Mouse (Mus musculus) limb, embryonic 15.5 days (tissue): ENCODE results near the gene Adamtsl3. TPM values are rescaled to one million over a fixed set of nuclear protein-coding genes. Genes with fewer than 3 reads are reported as not detected.
A peak's percentile ranks its signal among the peaks of the same experiment; 100 is the strongest.

Source experiments
- ATAC-seq: fragments of 200-750 bp; cut with Nextera tagmentation; 2 replicates; pipeline ENCODE4 v1.8.0; 2017; ENCODE audit warnings: low read depth, moderate TSS enrichment; ENCODE audit not compliant: insufficient number of reproducible peaks, low FRiP score, low TSS enrichment
- H3K27ac ChIP-seq: fragments of 300-500 bp; sonication (generic); 2 replicates; pipeline ENCODE4 v1.5.1; 2015; ENCODE audit warnings: moderate library complexity, mild to moderate bottlenecking, inconsistent platforms
- H3K27me3 ChIP-seq: fragments of 300-500 bp; sonication (generic); 2 replicates; pipeline ENCODE4 v1.6.1; 2015; ENCODE audit warnings: inconsistent platforms
- H3K36me3 ChIP-seq: fragments of 300-500 bp; sonication (generic); 2 replicates; pipeline ENCODE4 v1.6.1; 2015; ENCODE audit warnings: inconsistent platforms
- H3K4me1 ChIP-seq: fragments of 300-500 bp; sonication (generic); 2 replicates; pipeline ENCODE4 v1.6.1; 2015; ENCODE audit warnings: inconsistent platforms
- H3K4me2 ChIP-seq: fragments of 300-500 bp; sonication (generic); 2 replicates; pipeline ENCODE4 v1.6.1; 2015; ENCODE audit warnings: mild to moderate bottlenecking, inconsistent platforms
- H3K4me3 ChIP-seq: fragments of 300-500 bp; sonication (generic); 2 replicates; pipeline ENCODE4 v1.5.1; 2015; ENCODE audit warnings: mild to moderate bottlenecking, inconsistent platforms
- H3K9ac ChIP-seq: fragments of 300-500 bp; sonication (generic); 2 replicates; pipeline ENCODE4 v1.6.1; 2015; ENCODE audit warnings: inconsistent platforms
- H3K9me3 ChIP-seq: fragments of 300-500 bp; sonication (generic); 2 replicates; pipeline ENCODE4 v1.6.1; 2016; ENCODE audit warnings: inconsistent platforms
- WGBS: fragments of 180-500 bp; shearing (Covaris S2); methylation state at CpG from one replicate; pipeline ENCODE4 v1.1.7; 2015; 5-methylcytosine and 5-hydroxymethylcytosine counted together
- polyA plus RNA-seq: library from polyadenylated mRNA; unstranded; fragments of >200 nt; fragmentation: Nextera tagmentation; extraction: Ambion mirVana; gene quantifications from 2 replicates; pipeline ENCODE4 v1.2.1, GENCODE M21; 2015

Gene Adamtsl3
- polyA plus RNA-seq, 1 experiment from 2014 or later: 7.5 TPM

- Histone ChIP-seq H3K27ac (0 out of 2 replicates have a peak overlapping the region, but pooled peaks have one; percentile 2), H3K9ac (no peak overlapping the region), H3K4me2 (no peak overlapping the region), H3K36me3 (no peaks in the 10 kb centered on the region), H3K4me3 (no peak overlapping the region), H3K4me1 (peaks cover 18% of the 10 kb centered on the region; the same call in 1 of the 2 replicates), H3K27me3 (no peaks in the 10 kb centered on the region), H3K9me3 (no peaks in the 10 kb centered on the region)
- no peak for ATAC-seq
- 40% methylated on average over 3 of the region's 3 CpGs for WGBS
Measured at GRCm38 (mm10) chr7:82483426-82483825, 147.9 kb downstream of the Adamtsl3 start.

- Histone ChIP-seq H3K27me3 (no peaks in the 10 kb centered on the region), H3K9ac (no peak overlapping the region), H3K4me3 (no peak overlapping the region), H3K4me2 (no peak overlapping the region), H3K4me1 (peaks cover 11% of the 10 kb centered on the region; the same call in 1 of the 2 replicates), H3K36me3 (no peaks in the 10 kb centered on the region), H3K27ac (peak overlapping the region; percentile 27; the same call in 1 of the 2 replicates), H3K9me3 (no peaks in the 10 kb centered on the region)
- 37% methylated on average over 5 of the region's 5 CpGs for WGBS
- ATAC-seq: no peak; the same call in 1 of the 2 replicates
Measured at GRCm38 (mm10) chr7:82484834-82485233, 149.3 kb downstream of the Adamtsl3 start.

- H3K27me3 ChIP-seq: no peaks in the 10 kb centered on the region
- H3K36me3 ChIP-seq: no peaks in the 10 kb centered on the region
- peak overlapping the region; percentile 27; the same call in 1 of the 2 replicates for H3K27ac ChIP-seq
- 45% methylated on average over 7 of the region's 7 CpGs for WGBS
- H3K4me2 ChIP-seq: no peak overlapping the region
- peaks cover 11% of the 10 kb centered on the region; the same call in 1 of the 2 replicates for H3K4me1 ChIP-seq
- H3K4me3 ChIP-seq: no peak overlapping the region
- no peak for ATAC-seq
- no peaks in the 10 kb centered on the region for H3K9me3 ChIP-seq
- no peak overlapping the region for H3K9ac ChIP-seq
Measured at GRCm38 (mm10) chr7:82485344-82485954, 150.0 kb downstream of the Adamtsl3 start.

- Histone ChIP-seq H3K27me3 (no peaks in the 10 kb centered on the region), H3K9ac (no peak overlapping the region), H3K36me3 (no peaks in the 10 kb centered on the region), H3K4me1 (no peaks in the 10 kb centered on the region), H3K27ac (no peak overlapping the region), H3K4me2 (no peak overlapping the region), H3K9me3 (no peaks in the 10 kb centered on the region), H3K4me3 (no peak overlapping the region)
- ATAC-seq: no peak
- WGBS: 71% methylated on average over 1 of the region's 1 CpGs
Measured at GRCm38 (mm10) chr7:82491018-82491417, 155.5 kb downstream of the Adamtsl3 start.

- no peak for ATAC-seq
- Histone ChIP-seq H3K4me2 (no peak overlapping the region), H3K27me3 (no peaks in the 10 kb centered on the region), H3K27ac (no peak overlapping the region), H3K36me3 (no peaks in the 10 kb centered on the region), H3K9me3 (no peaks in the 10 kb centered on the region), H3K4me3 (no peak overlapping the region), H3K9ac (no peak overlapping the region), H3K4me1 (no peaks in the 10 kb centered on the region)
- WGBS: 89% methylated on average over 12 of the region's 12 CpGs
Measured at GRCm38 (mm10) chr7:82492881-82493280, 157.4 kb downstream of the Adamtsl3 start.

- 79% methylated on average over 2 of the region's 2 CpGs for WGBS
Measured at GRCm38 (mm10) chr7:82494220-82494619, 158.7 kb downstream of the Adamtsl3 start.

GRCm38 (mm10) chr7:82497064-82497463, 161.6 kb downstream of the Adamtsl3 start:
- 53% methylated on average over 4 of the region's 4 CpGs for WGBS
- no peaks in the 10 kb centered on the region for H3K27me3 ChIP-seq
- H3K36me3 ChIP-seq: no peaks in the 10 kb centered on the region
- ATAC-seq: no peak
- H3K9me3 ChIP-seq: no peaks in the 10 kb centered on the region
- H3K9ac ChIP-seq: no peak overlapping the region
- H3K27ac ChIP-seq: no peak overlapping the region
- no peak overlapping the region for H3K4me2 ChIP-seq
- no peak overlapping the region for H3K4me3 ChIP-seq
- H3K4me1 ChIP-seq: no peaks in the 10 kb centered on the region

More at GRCm38 (mm10) chr7:82494220-82494619, 158.7 kb downstream of the Adamtsl3 start:
- Histone ChIP-seq H3K4me1 (no peaks in the 10 kb centered on the region), H3K27me3 (no peaks in the 10 kb centered on the region), H3K4me3 (no peak overlapping the region), H3K36me3 (no peaks in the 10 kb centered on the region), H3K4me2 (no peak overlapping the region), H3K9ac (no peak overlapping the region), H3K9me3 (no peaks in the 10 kb centered on the region), H3K27ac (no peak overlapping the region)
- no peak for ATAC-seq

GRCm38 (mm10) chr7:82501306-82501705, 165.8 kb downstream of the Adamtsl3 start:
- ATAC-seq: no peak
- no peak overlapping the region for H3K4me3 ChIP-seq
- no peaks in the 10 kb centered on the region for H3K27me3 ChIP-seq
- H3K4me2 ChIP-seq: no peak overlapping the region
- H3K4me1 ChIP-seq: no peaks in the 10 kb centered on the region
- no peak overlapping the region for H3K9ac ChIP-seq
- 71% methylated on average over 6 of the region's 6 CpGs for WGBS
- H3K27ac ChIP-seq: no peak overlapping the region
- H3K36me3 ChIP-seq: no peaks in the 10 kb centered on the region
- no peaks in the 10 kb centered on the region for H3K9me3 ChIP-seq

GRCm38 (mm10) chr7:82502511-82502910, 167.0 kb downstream of the Adamtsl3 start:
- Histone ChIP-seq H3K27ac (no peak overlapping the region), H3K4me1 (no peaks in the 10 kb centered on the region), H3K9me3 (no peaks in the 10 kb centered on the region), H3K9ac (no peak overlapping the region), H3K36me3 (no peaks in the 10 kb centered on the region), H3K4me2 (no peak overlapping the region), H3K27me3 (no peaks in the 10 kb centered on the region), H3K4me3 (no peak overlapping the region)
- no peak for ATAC-seq
- WGBS: 71% methylated on average over 5 of the region's 5 CpGs

- ATAC-seq: no peak
- H3K4me3 ChIP-seq: no peak overlapping the region
- H3K9ac ChIP-seq: no peak overlapping the region
- H3K36me3 ChIP-seq: no peaks in the 10 kb centered on the region
- H3K4me2 ChIP-seq: no peak overlapping the region
- WGBS: 27% methylated on average over 4 of the region's 4 CpGs
- no peak overlapping the region for H3K27ac ChIP-seq
- no peaks in the 10 kb centered on the region for H3K4me1 ChIP-seq
- no peaks in the 10 kb centered on the region for H3K9me3 ChIP-seq
- no peaks in the 10 kb centered on the region for H3K27me3 ChIP-seq
Measured at GRCm38 (mm10) chr7:82504101-82504500, 168.6 kb downstream of the Adamtsl3 start.

GRCm38 (mm10) chr7:82530583-82530982, 195.1 kb downstream of the Adamtsl3 start:
- no peaks in the 10 kb centered on the region for H3K36me3 ChIP-seq
- 50% methylated on average over 5 of the region's 5 CpGs for WGBS
- no peak for ATAC-seq
- no peak overlapping the region for H3K4me3 ChIP-seq
- no peaks in the 10 kb centered on the region for H3K4me1 ChIP-seq
- H3K9ac ChIP-seq: no peak overlapping the region
- no peaks in the 10 kb centered on the region for H3K9me3 ChIP-seq
- H3K27ac ChIP-seq: no peak overlapping the region
- no peaks in the 10 kb centered on the region for H3K27me3 ChIP-seq
- no peak overlapping the region for H3K4me2 ChIP-seq

- Histone ChIP-seq H3K27me3 (no peaks in the 10 kb centered on the region), H3K4me1 (no peaks in the 10 kb centered on the region), H3K36me3 (no peaks in the 10 kb centered on the region), H3K9ac (no peak overlapping the region), H3K9me3 (no peaks in the 10 kb centered on the region), H3K4me3 (no peak overlapping the region), H3K4me2 (no peak overlapping the region), H3K27ac (no peak overlapping the region)
- WGBS: 77% methylated on average over 7 of the region's 7 CpGs
- ATAC-seq: no peak
Measured at GRCm38 (mm10) chr7:82531376-82531775, 195.9 kb downstream of the Adamtsl3 start.
